Mouse (Mus musculus) embryonic facial prominence, embryonic 15.5 days (tissue): ENCODE data around the gene Mpz. TPM values are rescaled to one million over a fixed set of nuclear protein-coding genes. Genes with fewer than 3 reads are reported as not detected.
A peak's percentile ranks its signal among the peaks of the same experiment; 100 is the strongest.
"Not testable (repeated sequence)": the region's sequence is repeated elsewhere in the genome, so short reads cannot be mapped to it uniquely, and the experiment has no call there.

Source experiments
- ATAC-seq: fragments of 200-750 bp; cut with Nextera tagmentation; 2 replicates; pipeline ENCODE4 v1.8.0; 2017; ENCODE audit warnings: low read depth, moderate TSS enrichment; ENCODE audit not compliant: insufficient number of reproducible peaks, low FRiP score, low TSS enrichment
- H3K27ac ChIP-seq: fragments of 300-500 bp; sonication (generic); replicated peaks from 2 replicates; pipeline ENCODE4 v1.5.1; 2015; ENCODE audit warnings: mild to moderate bottlenecking, inconsistent platforms
- H3K27me3 ChIP-seq: fragments of 300-500 bp; sonication (generic); 2 replicates; pipeline ENCODE4 v1.6.1; 2015; ENCODE audit warnings: inconsistent platforms
- H3K36me3 ChIP-seq: fragments of 300-500 bp; sonication (generic); 2 replicates; pipeline ENCODE4 v1.6.1; 2015; ENCODE audit warnings: mild to moderate bottlenecking, inconsistent platforms
- H3K4me1 ChIP-seq: fragments of 300-500 bp; sonication (generic); 2 replicates; pipeline ENCODE4 v1.6.1; 2015; ENCODE audit warnings: inconsistent platforms
- H3K4me2 ChIP-seq: fragments of 300-500 bp; sonication (generic); replicated peaks from 2 replicates; pipeline ENCODE4 v1.6.1; 2015; ENCODE audit warnings: mild to moderate bottlenecking, inconsistent platforms
- H3K4me3 ChIP-seq: fragments of 300-500 bp; sonication (generic); replicated peaks from 2 replicates; pipeline ENCODE4 v1.5.1; 2015; ENCODE audit warnings: mild to moderate bottlenecking, inconsistent platforms
- H3K9ac ChIP-seq: fragments of 300-500 bp; sonication (generic); 2 replicates; pipeline ENCODE4 v1.6.1; 2015; ENCODE audit warnings: inconsistent platforms
- H3K9me3 ChIP-seq: fragments of 300-500 bp; sonication (generic); replicated peaks from 2 replicates; pipeline ENCODE4 v1.6.1; 2016; ENCODE audit warnings: inconsistent platforms
- WGBS: fragments of 180-500 bp; shearing (Covaris S2); methylation state at CpG from one replicate; pipeline ENCODE4 v1.1.7; 2015; 5-methylcytosine and 5-hydroxymethylcytosine counted together
- polyA plus RNA-seq: library from polyadenylated mRNA; unstranded; fragments of >200 nt; fragmentation: Nextera tagmentation; extraction: Ambion mirVana; gene quantifications from 2 replicates; pipeline ENCODE4 v1.2.1, GENCODE M21; 2015

The Mpz gene
- polyA plus RNA-seq, 1 experiment from 2014 or later, result 8.5 TPM

- no peak overlapping the region for H3K9ac ChIP-seq
- no peaks in the 10 kb centered on the region for H3K4me1 ChIP-seq
- H3K36me3 ChIP-seq, result peaks cover 51% of the 10 kb centered on the region
- H3K4me2 ChIP-seq, result no peak overlapping the region
- no peak overlapping the region for H3K4me3 ChIP-seq
- no peak for ATAC-seq
- H3K27ac ChIP-seq, result no peak overlapping the region
- no peaks in the 10 kb centered on the region for H3K27me3 ChIP-seq
- 59% methylated on average over 7 of the region's 7 CpGs for WGBS
- H3K9me3 ChIP-seq, result no peaks in the 10 kb centered on the region
Observed at GRCm38 (mm10) chr1:171129251-171129650, 21.3 kb upstream of the Mpz start.

GRCm38 (mm10) chr1:171130971-171131370, 19.5 kb upstream of the Mpz start:
- no peak overlapping the region for H3K27ac ChIP-seq
- no peaks in the 10 kb centered on the region for H3K4me1 ChIP-seq
- H3K9ac ChIP-seq, result no peak overlapping the region
- no peak for ATAC-seq
- H3K9me3 ChIP-seq, result no peaks in the 10 kb centered on the region
- H3K4me2 ChIP-seq, result no peak overlapping the region
- 82% methylated on average over 1 of the region's 1 CpGs for WGBS
- H3K27me3 ChIP-seq, result no peaks in the 10 kb centered on the region
- H3K36me3 ChIP-seq, result peaks cover 69% of the 10 kb centered on the region
- H3K4me3 ChIP-seq, result no peak overlapping the region

- ATAC-seq, result no peak
- no peaks in the 10 kb centered on the region for H3K27me3 ChIP-seq
- H3K4me1 ChIP-seq, result no peaks in the 10 kb centered on the region
- 92% methylated on average over 2 of the region's 2 CpGs for WGBS
- H3K4me3 ChIP-seq, result no peak overlapping the region
- H3K4me2 ChIP-seq, result no peak overlapping the region
- H3K9ac ChIP-seq, result no peak overlapping the region
- peaks cover 73% of the 10 kb centered on the region for H3K36me3 ChIP-seq
- no peaks in the 10 kb centered on the region for H3K9me3 ChIP-seq
- H3K27ac ChIP-seq, result no peak overlapping the region
Observed at GRCm38 (mm10) chr1:171135600-171135999, 14.9 kb upstream of the Mpz start.

GRCm38 (mm10) chr1:171137486-171138155, 12.9 kb upstream of the Mpz start:
- H3K27ac ChIP-seq, H3K4me3 ChIP-seq, H3K9me3 ChIP-seq, H3K4me1 ChIP-seq, H3K27me3 ChIP-seq, ATAC-seq, H3K9ac ChIP-seq, H3K4me2 ChIP-seq: not testable (repeated sequence)
- peaks cover 82% of the 10 kb centered on the region for H3K36me3 ChIP-seq
- WGBS, result 86% methylated on average over 8 of the region's 8 CpGs

- not testable (repeated sequence) for H3K4me2 ChIP-seq, H3K9ac ChIP-seq, H3K4me1 ChIP-seq, ATAC-seq, H3K9me3 ChIP-seq, H3K27me3 ChIP-seq, H3K4me3 ChIP-seq, H3K27ac ChIP-seq
- H3K36me3 ChIP-seq, result peaks cover 59% of the 10 kb centered on the region
- 77% methylated on average over 11 of the region's 11 CpGs for WGBS
Observed at GRCm38 (mm10) chr1:171142981-171143380, 7.5 kb upstream of the Mpz start.

GRCm38 (mm10) chr1:171150838-171151391, 404 bp downstream of the Mpz start:
- Histone ChIP-seq H3K4me1 (peaks cover 18% of the 10 kb centered on the region), H3K9me3 (no peaks in the 10 kb centered on the region), H3K36me3 (no peaks in the 10 kb centered on the region), H3K27ac (peak overlapping the region; percentile 93), H3K27me3 (no peaks in the 10 kb centered on the region), H3K4me3 (peak overlapping the region; percentile 87), H3K4me2 (peak overlapping the region; percentile 67), H3K9ac (peak overlapping the region; percentile 93)
- ATAC-seq, result peak; percentile 37; the same call in 1 of the 2 replicates
- WGBS, result 3% methylated on average over 18 of the region's 18 CpGs

- ATAC-seq, result no peak
- H3K27ac ChIP-seq, result no peak overlapping the region
- no peak overlapping the region for H3K9ac ChIP-seq
- H3K4me1 ChIP-seq, result peaks cover 18% of the 10 kb centered on the region
- no peaks in the 10 kb centered on the region for H3K9me3 ChIP-seq
- WGBS, result 76% methylated on average over 4 of the region's 4 CpGs
- H3K27me3 ChIP-seq, result 0 out of 2 replicates have a peak, but pooled peaks cover 3% of the 10 kb centered on the region
- H3K36me3 ChIP-seq, result no peaks in the 10 kb centered on the region
- no peak overlapping the region for H3K4me3 ChIP-seq
- H3K4me2 ChIP-seq, result no peak overlapping the region
Observed at GRCm38 (mm10) chr1:171151966-171152365, 1.5 kb downstream of the Mpz start.

GRCm38 (mm10) chr1:171156644-171157043, 6.1 kb downstream of the Mpz start:
- Histone ChIP-seq H3K36me3 (no peaks in the 10 kb centered on the region), H3K4me3 (no peak overlapping the region), H3K27ac (no peak overlapping the region), H3K9ac (no peak overlapping the region), H3K27me3 (peaks cover 16% of the 10 kb centered on the region), H3K4me2 (no peak overlapping the region), H3K4me1 (peaks cover 12% of the 10 kb centered on the region), H3K9me3 (no peaks in the 10 kb centered on the region)
- no peak for ATAC-seq
- WGBS, result 70% methylated on average over 3 of the region's 3 CpGs

GRCm38 (mm10) chr1:171157965-171158364, 7.5 kb downstream of the Mpz start:
- no peaks in the 10 kb centered on the region for H3K36me3 ChIP-seq
- no peak for ATAC-seq
- peaks cover 16% of the 10 kb centered on the region for H3K27me3 ChIP-seq
- no peak overlapping the region for H3K9ac ChIP-seq
- H3K4me1 ChIP-seq, result peaks cover 12% of the 10 kb centered on the region
- no peak overlapping the region for H3K4me2 ChIP-seq
- no peak overlapping the region for H3K4me3 ChIP-seq
- H3K9me3 ChIP-seq, result no peaks in the 10 kb centered on the region
- H3K27ac ChIP-seq, result no peak overlapping the region

- Histone ChIP-seq H3K4me2 (peak overlapping the region; percentile 55), H3K4me3 (peak overlapping the region; percentile 35), H3K27ac (no peak overlapping the region), H3K9ac (no peak overlapping the region), H3K27me3 (peaks cover 16% of the 10 kb centered on the region), H3K9me3 (no peaks in the 10 kb centered on the region), H3K36me3 (no peaks in the 10 kb centered on the region), H3K4me1 (peaks cover 12% of the 10 kb centered on the region)
- ATAC-seq, result 0 out of 2 replicates have a peak, but pooled peaks have one; percentile 31
- WGBS, result 4% methylated on average over 15 of the region's 15 CpGs
Observed at GRCm38 (mm10) chr1:171159485-171159975, 9.0 kb downstream of the Mpz start.

- Histone ChIP-seq H3K4me3 (no peak overlapping the region), H3K27me3 (peaks cover 13% of the 10 kb centered on the region), H3K4me1 (peaks cover 12% of the 10 kb centered on the region), H3K4me2 (no peak overlapping the region), H3K27ac (no peak overlapping the region), H3K9ac (no peak overlapping the region), H3K36me3 (no peaks in the 10 kb centered on the region), H3K9me3 (no peaks in the 10 kb centered on the region)
- 78% methylated on average over 3 of the region's 3 CpGs for WGBS
- ATAC-seq, result no peak
Observed at GRCm38 (mm10) chr1:171162526-171162925, 12.0 kb downstream of the Mpz start.

GRCm38 (mm10) chr1:171164258-171164657, 13.7 kb downstream of the Mpz start:
- no peaks in the 10 kb centered on the region for H3K9me3 ChIP-seq
- H3K36me3 ChIP-seq, result no peaks in the 10 kb centered on the region
- no peak overlapping the region for H3K9ac ChIP-seq
- H3K4me1 ChIP-seq, result peaks cover 11% of the 10 kb centered on the region
- no peak overlapping the region for H3K27ac ChIP-seq
- ATAC-seq, result no peak
- peaks cover 7% of the 10 kb centered on the region; the same call in 1 of the 2 replicates for H3K27me3 ChIP-seq
- H3K4me2 ChIP-seq, result no peak overlapping the region
- WGBS, result 43% methylated on average over 3 of the region's 3 CpGs
- no peak overlapping the region for H3K4me3 ChIP-seq
